Mouse (Mus musculus) frontal cortex, postnatal 25 days (tissue): ENCODE data around the gene Tbcc.

Source experiments
- DNase-seq, 2 experiments: peaks; one replicate each; pipeline ENCODE4 v3.0.0; 2022; ENCODE audit warnings: low spot score in 2 of 2

Gene Tbcc

DNA sequence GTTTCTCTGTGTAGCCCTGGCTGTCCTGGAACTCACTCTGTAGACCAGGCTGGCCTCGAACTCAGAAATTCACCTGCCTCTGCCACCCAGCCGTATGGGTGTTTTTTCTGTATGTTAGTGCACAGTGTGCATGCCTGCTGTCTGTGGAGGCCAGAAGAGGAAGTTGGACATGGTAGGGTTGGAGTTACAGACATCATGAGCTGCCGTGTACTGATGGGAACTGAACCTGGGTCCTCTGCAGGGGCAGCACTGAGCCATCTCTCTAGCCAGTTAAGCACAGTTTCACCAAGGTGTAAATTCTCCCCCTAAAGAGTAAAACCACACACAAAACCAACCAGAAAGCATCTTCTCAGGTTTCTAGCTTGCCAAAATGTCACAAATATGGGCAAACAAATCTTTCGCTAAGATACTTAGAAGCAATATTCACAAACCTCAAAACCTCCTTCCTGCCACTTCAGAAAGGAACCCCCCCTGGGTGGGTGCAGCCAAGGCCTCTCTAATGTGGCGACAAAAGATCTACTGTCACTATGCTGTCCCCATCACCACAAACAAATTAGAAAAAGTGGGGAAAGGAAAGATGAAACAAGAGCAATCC, 20.2 kb upstream of the Tbcc start:
- DNase-seq = no peak

DNA sequence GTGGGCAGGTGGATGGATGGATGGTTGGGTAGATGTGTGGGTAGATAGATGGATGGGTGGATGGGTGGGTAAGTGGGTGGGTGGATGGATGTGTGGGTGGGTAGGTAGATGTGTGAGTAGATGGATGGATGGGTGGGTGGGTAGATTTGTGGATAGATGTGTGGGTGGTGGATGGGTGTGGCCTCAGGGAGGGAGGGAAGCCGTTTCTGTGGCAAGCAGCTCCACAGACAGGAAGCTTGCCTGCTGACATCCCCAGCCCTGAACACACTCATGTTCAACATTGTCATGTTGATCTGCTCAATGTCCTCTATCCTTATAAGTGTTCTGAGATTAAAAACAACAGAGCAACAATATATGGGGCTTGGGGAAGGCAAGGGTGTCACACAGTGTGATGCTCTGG, 19.6 kb upstream of the Tbcc start:
- DNase-seq = no peak

DNA sequence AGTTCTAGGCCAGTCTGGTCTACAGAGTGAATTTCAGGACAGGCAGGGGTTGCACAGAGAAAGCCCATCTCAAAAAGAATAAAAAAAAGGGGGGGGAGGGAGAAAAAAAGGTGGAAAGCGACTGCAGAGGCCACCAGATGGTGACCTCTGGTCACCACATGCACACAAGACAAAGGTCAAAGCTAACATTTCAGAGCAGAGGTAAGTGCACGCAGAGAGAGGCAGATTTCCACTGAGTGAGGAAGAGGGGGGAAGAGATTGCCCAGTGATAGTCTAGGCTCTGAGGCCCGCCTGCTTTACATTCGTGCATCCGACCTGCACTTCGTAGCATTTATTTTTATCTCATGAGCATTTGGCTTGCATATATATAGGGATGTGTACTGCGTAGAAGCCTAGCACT, 17.7 kb upstream of the Tbcc start:
- DNase-seq = no peak

DNA sequence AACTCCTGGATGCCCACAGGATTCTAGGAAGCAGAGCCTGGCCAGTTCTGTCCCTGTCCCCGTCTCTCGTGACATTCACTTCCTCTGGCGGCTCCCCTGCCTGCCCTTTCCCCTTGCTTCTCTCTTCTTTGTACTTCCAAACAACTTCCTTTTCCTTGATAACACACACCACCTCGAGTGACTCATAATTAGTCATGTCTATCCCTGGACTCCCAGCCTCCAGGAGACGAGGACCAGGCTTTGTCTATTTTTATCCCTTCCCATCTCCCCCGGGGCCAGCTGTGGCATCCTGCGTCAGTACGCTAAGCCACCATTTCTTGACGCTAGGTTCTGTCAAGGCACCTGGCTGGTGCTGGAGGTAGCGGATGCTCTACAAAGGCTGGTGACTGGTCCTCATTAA, 16.4 kb upstream of the Tbcc start:
- DNase-seq = no peak

DNA sequence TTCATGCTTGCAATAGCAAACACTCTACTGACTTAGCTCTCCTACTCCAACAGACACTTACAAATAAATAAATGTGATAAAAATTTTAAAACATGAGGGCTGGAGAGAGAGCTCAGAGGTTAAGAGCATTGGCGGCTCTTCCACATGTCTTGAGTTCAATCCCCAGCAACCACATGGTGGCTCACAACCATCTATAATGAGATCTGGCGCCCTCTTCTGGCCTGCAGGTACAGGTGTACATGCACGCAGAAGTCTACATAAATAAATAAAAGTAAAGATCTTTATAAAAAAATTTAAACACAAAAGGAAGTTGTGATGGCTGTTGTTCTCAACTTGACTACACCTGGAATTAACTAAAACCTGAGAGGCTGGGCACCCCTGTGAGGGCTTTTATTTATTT, 14.9 kb upstream of the Tbcc start:
- DNase-seq = no peak

DNA sequence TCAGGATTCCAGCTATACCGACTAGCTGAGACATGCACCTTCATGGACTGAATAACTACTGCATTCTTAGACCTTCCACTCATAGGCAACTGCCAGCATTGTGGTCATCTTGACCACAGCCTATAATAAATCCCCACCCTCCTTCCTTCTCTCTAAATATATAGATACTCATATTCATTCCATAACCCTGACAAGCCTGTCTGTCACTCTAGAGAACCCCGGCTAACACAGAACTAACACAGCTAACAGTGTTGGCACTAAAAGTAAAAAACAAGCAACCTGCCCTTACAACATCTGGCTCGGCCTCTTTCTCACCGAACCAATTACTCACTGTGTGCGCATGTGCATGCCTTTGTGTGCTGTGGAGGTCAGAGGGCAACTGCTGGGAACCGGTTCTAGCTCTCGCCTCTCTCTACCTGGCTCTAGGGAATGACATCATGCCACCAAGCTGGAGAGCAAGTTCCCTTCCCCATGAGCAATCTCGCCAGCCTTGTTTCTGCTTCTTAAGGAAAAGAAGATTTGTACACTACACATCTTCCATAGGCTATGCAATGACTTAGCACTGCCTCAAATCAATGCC, 14.0 kb upstream of the Tbcc start:
- no peak for DNase-seq

DNA sequence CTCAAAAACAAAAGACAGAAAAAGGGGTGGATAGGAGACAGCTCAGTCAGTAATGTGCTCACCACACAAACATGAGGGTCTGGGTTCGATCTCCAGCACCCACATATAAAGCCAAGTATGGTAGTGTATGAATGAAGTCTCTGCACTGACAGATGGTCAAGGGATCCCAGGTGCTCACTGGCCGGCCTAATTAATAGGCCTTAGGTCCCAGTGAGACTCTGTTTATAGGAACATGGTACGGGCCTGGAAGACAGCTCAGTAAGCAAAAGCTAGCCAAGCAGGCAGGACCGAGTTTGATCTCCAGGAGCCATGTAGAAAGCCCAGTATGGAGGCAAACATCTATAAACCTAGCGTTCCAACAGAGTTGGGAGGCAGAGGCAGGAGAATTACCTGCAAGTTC, 13.4 kb upstream of the Tbcc start:
- no peak for DNase-seq

DNA sequence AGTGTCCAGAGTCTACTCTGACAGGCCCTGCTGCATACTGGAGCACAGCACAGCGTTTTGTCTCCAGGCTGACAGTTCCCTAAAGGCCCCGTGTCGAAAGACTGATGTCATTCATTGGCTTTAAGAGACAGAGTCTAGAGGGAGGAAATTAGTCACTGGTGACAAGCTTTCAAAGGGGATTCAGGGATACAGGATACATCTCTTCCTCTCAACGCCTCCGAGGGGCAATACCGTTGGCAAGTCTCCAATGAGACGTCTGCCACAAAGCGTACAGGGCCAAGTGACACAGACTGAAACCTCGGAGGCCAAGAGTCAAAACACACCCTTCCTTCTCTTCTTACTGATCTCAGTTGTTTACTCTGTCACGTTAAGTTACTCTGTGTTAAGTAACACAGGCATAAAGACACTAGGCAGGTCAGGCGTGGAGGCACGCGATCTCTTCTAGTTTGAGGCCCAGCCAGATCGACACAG, 10.6 kb upstream of the Tbcc start:
- no peak for DNase-seq

DNA sequence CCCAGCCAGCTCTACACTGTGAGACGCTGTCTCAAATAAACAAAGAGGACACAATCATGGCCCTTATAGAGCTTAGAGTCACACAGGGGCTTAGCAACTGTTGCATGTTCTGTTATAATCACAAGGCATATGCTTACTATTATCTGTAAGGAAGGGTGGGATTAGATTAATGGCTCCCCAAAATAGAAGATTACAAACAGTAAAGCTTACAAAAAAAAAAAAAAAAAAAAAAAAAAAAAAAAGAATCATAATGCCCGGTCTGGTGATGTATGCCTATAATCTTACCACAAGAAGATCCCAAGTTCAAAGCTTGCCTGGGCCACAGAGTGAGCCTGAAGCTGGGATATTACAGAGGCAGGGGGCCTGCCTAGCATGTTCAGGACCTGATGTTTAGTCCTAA, 10.2 kb upstream of the Tbcc start:
- no peak for DNase-seq

DNA sequence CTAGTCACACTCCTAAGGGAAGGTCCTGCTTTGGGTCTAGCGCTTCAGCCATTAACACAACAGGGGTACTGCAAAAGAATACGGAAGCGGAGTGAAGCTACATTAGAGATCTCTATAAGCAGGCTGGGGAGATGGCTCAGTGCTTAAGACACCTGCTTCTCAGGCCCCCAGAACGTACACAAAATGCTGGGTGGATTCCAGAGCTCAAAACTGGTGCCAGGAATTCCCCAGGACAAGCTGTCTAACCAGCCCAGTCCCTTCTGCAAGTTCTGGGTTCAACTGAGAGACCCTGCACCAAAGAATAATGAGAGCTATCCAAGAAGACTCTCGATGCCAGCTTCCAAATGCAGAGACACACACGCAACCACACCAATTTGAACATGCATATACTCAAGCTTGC, 8.8 kb upstream of the Tbcc start:
- DNase-seq = no peak

DNA sequence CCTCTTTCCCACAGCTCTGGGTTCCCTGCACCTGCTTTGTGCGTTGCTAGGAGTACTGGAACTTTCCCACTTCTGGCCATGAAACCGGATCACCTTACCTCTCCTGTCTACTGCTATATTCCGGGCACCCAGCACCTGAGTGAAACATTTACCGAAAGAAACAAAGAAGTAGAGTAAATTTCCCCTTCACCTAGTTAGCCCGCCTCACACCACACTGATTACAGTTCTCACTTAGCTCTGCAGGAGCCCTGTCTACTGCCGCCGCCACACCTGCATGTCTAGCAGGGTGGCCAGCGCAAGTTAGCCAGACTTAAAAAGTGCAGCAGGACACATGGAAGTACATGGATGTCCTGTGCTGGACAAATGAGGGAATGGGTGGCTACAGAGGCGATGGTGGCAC, 7.4 kb upstream of the Tbcc start:
- DNase-seq = no peak

DNA sequence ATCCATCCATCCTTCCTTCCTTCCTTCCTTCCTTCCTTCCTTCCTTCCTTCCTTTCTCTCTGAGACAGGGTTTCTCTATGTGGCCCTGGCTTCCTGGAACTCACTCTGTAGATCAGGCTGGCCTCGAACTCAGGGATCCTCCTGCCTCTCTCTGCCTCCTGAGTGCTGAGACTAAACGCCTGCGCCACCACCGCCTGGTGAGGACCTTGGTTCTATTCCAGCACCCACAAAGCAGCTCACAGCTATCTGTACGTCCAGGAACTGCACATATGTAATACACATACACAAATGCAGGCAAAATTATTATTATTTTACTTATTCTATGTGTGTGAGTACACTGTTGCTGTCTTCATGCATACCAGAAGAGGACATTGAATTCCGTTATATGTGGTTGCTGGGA, 5.7 kb upstream of the Tbcc start:
- no peak for DNase-seq

DNA sequence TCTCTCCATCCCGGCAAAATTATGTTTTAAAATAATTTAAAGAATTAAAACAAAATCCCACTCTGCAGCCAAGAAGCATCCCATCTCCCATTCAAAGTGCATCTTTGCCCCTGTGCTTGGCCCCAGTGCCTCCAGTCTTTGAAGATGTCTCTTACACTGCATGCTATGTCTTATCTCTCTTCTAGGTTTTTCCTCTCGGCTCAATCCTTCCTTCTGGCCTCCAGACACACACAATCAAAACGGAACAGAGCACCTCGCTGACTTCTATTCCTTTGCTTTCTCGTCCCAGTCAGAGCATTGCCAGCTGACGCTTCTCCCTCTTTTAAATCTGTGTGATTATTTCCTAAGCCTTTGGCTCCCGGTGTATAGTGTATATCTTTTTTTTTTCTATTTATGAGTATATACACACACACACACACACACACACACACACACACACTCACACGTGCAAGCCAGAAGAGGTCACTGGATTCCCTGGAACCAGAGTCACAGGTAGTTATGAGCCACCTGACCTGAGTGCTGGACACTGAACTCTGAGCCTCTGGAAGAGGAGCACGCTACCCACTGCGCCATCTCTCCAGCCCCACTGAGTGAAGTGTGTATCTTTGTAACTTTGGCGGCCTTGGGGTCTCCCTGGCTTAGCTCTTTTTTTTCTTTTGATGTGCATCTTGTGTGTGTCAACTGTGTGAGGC, 5.1 kb upstream of the Tbcc start:
- DNase-seq = no peak

DNA sequence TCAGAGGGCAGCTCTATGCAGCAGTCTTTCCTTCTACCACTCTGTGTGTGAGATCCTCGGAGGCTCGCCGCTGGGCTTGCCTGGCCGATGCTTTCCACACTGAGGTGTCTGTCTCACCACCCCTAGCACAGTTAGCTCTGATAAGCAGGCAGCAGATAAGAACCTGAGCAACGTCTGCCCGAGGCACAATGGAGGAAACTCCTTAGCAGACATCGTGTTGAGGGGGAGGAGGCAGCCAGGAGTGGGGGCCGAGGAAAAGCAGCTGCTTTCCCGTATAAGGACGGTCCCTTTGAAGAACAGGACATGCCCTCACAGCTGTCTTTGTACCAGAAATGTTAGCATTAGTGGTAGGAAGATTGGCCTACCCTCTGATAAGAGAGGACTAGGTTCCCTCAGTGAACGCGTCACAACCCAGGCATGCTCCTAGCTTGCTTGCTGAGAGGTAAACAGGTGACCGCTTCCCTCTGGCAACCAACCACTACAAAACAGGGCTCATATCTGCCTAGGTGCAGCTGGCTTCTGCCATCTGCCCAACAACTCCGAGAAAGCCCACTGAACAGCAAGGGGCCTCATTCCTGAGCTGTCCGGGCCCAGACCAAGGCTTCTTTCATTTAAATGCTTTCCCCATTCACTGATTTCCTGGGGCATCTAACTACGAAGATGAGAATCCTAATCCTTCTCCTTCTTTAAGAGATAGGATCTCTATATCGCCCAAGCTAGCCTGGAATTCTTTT, 4.4 kb upstream of the Tbcc start:
- DNase-seq = no peak

DNA sequence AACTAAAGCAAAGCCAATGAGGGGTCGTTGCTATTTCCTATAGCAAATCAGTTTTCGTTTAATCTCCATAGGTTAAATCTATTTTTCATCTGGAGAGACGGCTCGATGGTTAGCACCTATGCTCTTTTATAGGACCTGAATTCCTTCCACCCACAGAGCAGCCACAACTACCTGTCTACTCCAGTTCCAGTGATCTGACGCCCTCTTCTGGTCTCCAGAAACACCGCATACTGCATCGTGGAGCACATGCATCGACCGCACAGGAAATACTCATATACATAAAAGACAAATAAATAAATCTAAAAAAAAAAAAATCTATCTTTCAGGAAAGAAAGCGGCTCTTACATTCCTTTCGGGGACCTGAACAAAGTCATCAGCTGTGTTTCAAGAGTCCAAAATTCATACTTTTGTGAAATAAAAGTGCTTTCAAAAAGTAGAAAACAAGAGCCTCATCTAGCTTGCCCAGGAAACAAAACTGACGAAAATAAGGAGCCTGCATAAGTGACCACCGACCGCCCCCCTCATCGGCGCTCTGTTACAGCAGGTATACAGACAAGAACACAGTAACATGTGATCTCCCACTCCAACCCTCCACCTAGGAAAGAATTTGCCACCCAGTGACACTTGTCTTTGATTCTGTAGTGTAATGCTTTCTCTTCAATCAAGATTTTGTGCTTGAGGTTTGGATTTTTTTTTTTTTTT, 1.8 kb upstream of the Tbcc start:
- DNase-seq = no peak

DNA sequence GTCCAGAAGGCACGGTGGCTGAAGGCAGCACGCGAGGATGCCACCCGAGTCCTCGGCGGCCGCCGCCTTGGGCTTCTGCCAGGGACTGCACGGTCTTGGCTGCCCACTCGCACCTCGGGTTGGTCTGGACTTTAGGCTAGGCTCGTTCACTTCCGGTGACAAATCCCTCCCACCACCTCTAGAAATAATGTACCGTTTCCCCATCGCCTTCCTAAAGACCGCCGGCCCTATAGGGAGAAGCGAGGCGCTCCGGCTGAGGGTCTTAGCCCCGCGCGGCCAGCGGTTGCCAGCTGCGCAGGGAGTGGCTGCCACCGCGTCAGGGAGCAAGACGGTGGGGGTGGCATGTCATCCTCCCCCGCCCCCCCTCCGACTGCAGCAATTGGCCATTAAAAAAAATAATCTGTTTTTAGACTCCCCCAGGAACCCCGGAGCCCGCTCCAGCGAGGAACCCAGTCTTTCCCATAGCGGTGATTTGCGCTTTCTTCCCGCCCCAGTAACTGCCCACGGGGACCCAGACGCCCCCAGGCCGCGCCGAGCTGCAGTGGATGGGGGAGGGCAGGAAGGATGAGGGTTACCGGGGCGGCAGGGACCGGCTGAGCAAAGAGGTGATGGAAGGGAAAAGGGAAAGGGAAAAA, 917 bp upstream of the Tbcc start:
- peak; percentile 49 to 61 for DNase-seq

DNA sequence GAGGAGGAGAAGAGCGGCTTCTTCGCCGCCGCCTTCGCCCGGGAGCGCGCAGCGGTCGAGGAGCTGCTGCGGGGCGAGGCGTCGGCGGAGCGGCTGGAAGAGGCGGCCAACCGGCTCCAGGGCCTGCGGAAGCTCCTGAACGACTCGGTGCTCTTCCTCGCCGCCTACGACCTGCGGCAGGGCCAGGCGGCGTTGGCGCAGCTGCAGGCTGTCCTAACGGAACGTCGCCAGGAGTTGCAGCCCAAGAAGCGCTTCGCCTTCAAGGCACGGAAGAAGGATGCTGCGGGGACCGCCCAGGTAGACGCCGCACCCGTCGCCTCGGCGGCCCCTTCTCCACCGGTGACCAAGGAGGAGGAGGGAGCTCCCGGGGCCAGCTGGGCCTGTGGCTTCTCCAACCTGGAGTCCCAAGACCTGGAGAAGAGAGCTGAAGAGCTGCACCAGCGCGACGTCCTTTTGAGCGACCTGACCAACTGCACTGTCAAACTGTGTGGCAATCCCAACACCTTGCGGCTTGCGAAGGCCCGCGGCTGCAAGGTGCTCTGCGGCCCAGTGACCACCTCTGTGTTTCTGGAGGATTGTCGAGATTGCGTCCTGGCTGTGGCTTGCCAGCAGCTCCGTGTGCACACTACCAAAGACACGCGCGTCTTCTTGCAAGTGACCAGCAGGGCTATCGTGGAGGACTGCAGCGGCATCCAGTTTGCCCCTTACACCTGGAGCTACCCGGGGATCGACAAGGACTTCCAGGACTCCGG, 535 bp downstream of the Tbcc start:
- peak; percentile 16 to 37 for DNase-seq

DNA sequence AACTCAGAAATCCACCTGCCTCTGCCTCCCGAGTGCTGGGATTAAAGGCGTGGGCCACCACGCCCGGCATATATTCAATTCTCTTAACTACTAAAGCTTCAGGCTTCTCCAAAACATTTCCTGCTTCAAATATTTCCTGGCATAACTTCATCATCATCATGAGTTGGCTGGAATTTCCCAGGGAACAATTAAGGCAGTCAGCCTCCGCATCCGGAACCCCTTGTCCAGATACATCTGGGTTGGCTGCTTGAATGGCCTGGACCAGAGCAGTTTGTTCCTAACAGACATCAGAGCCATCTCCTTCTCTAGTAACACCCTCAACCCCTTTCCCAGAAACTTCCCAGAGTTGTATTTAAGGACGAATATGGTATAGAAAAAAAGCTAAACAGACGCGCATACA, 4.9 kb downstream of the Tbcc start:
- DNase-seq = no peak

DNA sequence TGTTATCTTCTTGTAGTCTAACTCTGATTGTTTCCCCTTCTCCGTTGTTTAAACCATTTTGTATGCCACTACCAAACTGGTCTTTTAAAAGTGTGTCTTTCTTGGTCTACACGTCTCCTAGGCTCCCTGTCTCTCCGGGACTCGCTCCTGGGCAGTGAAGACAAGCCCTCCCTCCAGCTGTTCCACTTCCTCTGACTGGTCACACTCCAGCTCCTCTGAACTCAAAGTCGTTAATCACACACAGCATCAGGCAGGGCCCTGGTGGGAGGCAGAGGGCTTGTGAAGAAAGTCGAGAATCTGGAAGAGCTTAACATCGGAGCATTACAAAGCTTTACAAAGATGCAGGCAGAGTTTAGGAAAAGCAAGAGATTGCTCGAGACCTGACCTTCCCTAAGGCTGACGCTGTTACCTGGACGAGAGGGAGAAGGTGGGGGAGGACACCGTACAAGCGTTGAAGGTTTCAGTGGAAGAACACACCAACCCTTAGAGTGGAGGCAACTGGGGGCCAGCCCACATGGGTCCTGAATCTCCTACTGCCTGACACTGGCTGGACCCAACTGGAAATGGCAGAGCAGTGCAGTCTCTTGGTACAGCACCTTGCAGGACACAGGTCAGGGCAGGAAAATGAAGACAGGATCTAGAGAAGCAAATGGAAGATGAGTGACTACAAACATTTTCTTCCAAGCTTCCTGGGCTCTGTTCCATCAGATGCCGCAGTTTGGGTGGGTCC, 6.9 kb downstream of the Tbcc start:
- DNase-seq = no peak

DNA sequence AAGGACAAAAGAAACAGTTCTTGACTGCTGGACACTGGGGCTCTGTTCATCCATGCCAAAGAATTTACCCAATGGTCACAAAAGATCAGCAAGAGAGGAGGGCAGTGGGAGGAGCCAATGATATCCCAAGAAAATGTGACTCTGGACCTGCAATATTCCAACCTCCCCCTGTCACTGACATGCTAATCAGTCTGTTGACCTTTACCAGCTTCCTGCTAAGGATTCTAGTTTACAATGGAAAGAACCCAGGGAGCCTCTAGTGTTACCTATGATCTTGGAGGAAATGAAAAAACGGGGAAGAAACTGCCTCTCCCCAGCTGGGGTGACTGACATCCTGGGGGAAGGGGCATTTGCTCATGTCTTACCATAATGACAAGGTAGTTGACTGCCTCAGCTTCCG, 10.5 kb downstream of the Tbcc start:
- DNase-seq = no peak
